Mouse (Mus musculus) left cerebral cortex, adult 8-10 months (tissue): ENCODE measurements around the gene Tmem120b. TPM values are rescaled to one million over a fixed set of nuclear protein-coding genes. Genes with fewer than 3 reads are reported as not detected.

Source experiments
- DNase-seq, 2 experiments: peaks; one replicate each; pipeline ENCODE4 v3.0.0; 2022; ENCODE audit warnings: low spot score in 2 of 2
- total RNA-seq, 4 experiments: library from RNA; stranded (reverse); gene quantifications; 2 replicates each; pipeline ENCODE4 v1.2.4; 2022

Gene Tmem120b
- total RNA-seq, 4 experiments from 2014 or later: 13.8 to 16.4 (median 16.0) TPM

DNA sequence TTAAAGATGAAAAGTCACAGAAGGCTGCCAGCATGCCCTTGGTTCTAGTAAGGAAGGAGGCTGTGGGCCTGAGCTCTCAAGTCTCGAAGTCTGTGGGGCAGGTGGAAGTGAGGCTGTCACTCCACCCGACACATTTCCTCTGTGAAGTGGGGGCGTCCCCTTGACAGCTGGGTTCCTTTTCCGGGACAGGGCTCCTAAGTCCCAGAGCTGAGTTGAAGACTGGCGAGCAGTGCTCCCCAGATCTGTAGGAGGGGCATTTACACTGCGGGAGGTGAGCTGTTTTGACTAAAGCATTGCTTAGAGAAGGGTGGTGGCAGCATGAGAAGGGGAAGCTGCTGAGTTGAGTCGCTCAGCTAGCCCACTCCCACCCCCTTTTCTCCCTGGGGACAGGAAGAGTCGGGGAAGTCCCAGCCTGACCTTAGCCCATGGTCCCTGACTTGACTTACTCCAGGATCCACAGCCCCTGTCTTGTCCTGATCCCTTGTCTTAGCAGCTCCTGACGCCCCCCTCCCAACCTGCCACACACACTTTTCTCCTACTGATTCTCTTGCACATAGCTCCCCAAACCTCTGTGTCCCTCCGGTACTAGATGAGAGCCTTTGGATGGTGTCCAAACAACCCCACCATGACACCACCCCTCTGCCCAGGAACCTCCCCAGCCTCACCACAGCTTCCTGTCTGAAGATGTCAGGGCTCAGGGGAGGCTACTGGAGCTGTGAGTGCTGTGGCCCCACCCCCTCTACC is 60.4 kb downstream of the Tmem120b start:
- peak in 1 of 2 experiments; percentile 14 for DNase-seq

DNA sequence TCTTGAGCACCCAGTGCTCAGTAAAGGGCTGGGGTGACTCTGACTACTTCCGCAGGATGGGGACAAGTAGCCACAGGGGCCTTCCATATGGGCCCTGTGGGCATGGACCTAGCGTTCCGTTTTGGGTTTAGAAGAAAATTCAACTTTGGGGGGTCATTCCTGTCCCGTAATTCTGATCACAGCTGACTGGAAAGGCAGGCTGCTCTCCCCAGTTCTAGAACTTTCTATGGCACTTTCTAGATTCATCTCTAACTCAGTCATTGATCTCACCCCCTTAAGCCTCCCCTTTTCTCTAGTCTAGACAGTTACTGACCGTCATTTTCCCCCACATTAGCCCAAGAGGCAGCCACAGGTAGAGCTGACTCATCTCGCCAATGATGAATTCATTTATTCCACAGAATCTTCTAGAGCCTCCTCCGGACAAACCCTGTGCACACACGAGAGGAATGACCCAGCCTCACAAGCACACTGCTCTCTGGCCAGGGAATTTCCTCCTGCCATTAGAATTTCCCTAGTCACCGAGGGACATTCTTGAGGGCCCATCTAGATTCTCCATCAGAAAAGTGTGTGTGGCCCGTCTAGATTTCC is 61.0 kb downstream of the Tmem120b start:
- no peak for DNase-seq

DNA sequence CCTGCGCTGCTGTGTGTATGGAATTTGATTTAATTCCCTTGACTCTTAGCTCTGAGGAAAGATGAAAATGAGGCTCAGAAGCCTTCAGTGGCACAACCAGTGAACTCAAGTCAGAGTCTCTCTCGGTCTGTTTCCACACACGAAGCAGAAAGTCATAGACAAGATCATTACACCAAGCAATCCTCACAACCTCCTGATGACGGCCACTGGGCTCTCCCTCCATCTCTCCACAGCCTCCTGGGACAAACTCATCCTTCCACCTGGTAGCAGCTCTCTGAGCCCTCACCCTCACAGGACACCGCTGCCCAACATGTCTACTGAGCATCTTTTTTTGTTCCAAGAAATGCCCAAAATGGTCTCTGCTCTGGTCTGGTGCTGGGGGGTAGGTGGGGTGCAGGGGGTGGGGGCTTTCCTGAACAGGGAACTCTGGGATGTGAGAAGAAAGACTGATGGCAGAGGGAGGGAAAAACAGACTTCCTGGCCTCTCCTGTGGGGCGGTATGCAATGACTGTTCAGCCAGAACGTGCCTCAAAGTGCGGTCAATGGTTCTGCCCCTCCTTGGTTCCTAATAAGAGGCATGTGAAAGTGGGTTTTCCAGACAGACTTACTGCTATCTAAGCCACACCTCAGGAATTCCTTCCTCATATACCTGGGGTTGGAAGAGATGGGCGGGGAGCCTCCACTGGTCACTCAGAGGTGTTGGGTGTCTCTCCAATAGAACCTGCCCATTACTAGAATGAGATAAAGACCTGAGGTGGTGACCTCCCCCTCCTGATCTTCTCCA is 62.0 kb downstream of the Tmem120b start:
- no peak for DNase-seq

DNA sequence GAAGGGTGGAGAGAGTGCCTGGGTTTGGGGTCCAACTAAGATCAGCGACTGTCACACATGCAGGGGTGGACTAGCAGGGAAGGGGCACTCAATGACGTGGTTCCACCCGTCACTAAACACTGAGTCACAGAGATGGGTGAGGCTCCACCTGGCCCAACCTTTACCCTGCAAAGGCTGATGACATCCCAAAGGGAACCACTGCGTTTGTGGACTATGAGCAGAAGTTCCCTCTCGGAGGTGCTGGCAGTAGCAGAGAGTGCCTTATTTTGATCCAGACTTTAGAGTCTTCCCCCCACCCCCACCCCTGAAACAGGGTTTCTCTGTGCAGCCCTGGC is 62.6 kb downstream of the Tmem120b start:
- DNase-seq: no peak

DNA sequence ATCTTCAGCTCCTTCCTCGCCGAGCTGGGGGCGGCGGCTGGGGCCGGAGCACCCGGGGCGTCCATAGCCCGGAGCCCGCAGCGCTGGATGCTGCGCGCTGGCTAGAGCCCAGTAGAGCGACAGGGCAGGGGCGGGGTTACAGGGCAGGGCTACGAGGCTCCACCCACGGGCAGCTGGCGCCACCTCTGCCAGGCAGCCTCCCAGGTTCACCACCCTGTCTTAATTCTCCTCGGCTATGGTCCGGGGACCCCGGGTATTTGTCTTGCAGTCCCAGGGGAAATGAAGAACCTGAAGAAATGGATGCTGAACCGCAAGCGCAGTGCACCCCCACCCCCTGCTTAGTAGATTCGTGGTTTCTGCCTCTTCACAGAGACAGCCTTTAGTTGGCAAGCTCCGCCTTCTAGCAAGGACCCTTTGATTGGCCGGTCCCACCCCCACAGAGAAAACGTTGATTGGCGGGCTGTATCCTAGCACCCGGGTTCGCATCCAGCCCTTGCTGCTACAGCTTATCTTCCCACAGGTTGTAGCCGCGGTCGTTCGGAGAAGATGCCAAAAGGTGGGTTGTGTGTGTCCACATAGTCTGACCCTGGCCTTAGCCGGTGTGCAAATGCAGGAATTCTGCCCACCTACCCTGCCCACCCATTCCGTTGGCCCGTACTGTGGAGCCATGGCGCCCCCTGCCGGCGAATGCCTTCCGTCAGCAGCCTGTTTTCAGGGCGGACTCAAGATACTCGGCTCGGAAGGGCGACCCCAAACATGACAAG is 64.3 kb downstream of the Tmem120b start, which contains the start of gene Rhof:
TSS of gene Rhof (minus strand) at position 385 of the 764 bp plus-strand sequence.
- DNase-seq: peak; percentile 79 to 89

DNA sequence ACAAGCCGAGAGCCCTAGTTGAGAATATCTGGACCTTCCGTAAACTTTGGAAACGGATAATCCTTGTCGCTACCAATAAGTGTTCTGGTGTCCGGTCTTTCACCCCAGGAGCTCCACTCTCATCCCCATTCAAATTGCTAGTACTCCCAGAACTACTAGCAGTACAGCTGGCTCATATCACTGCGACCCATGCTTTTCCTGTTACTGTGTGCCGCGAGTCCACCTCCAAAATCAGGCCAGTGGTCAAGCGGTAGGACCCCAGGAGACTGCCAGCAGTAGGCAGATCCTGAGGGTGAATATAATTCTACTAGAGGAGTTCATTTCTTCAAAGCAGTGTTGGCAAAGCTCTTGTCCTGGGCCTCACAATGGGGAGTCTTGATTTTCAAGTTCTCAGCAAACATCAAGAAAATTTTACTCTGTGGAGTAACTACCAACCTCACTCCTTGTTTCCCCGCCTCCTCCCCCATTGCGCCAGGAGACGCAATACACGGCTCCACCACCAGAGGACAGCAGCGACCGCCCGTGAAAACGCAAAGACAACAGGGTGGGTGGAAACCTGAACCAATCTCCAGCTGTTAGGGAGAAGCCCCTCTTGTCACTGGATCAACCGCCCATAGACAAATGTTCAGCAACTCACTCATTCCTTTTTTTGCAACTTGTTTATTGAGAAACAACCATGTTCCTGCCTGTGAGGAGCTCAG is 65.0 kb downstream of the Tmem120b start:
- peak; percentile 58 to 94 for DNase-seq

DNA sequence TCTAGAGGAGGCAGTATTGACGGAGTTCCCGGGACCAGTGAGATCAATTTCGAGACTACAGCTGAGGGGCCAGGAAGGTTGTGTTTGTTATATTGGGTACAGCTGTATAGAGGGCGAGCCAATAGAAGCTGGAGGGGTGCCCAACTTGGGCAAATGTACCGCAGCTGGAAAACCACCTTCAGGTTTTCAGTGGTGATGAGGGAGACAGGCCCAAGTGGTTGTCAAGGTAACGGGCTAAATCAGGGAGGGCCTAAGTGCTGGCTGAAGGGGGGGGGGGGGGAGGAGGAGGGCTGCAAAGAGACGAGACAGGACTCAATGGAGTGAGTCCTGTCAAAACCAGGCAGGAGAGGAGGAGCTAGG is 65.5 kb downstream of the Tmem120b start:
- DNase-seq: peak in 1 of 2 experiments; percentile 54

DNA sequence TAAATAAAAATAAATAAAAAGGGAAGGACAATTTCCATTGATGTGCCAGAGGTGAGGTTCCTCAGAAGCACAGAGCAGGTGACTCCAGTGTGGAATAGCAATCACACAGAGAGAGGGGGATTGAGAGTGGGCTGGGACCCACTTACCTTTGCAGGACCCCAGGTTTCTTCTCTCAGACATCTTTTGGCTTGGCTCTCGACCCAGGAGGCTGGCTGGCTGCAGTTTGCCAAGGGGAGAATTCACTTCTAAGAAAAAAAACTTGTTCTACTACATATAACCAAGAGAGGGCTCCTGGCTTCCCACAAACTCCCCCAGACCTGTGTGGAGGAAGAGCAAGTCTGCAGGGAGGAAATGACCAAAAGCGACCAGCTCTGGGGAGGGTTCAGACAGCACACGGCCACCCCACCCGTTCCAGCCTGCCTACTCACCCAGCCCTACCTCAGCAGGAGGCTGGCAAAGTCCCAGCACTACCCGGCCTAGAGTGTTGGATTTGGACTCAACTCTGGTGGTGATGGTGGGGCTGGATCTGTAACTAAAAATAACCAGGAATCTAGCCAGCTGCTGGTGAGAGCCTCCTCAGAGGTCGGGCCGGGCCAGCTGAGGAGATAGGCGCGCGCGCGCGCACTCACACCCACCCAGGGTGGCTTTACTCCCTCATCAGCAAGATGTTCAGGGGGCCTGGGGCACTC is 66.1 kb downstream of the Tmem120b start:
- DNase-seq: peak in 1 of 2 experiments; percentile 68

DNA sequence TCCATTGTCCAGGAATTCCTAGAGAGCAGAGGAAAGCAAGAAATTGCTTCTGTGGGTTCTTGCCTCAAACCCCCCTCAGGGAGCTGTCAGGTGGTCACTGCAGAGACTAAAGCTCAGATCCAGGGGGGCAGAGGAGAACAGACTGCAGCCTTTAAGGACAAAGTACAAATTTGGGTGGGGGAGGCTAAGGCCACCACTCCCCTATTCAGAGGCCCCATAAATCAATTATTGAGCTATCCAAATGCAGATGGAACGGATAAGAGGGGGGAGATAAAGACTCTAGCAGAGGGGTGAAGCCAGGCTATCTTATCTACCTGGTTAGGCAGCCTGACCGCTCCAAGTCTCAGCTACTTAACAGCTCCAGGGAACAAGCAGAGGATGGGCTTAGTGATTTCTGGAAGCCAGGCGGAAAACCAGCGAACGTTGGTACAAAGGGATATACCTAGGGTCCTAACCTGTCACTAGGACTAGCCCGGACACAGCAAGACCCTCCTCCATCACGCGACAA is 66.7 kb downstream of the Tmem120b start:
- DNase-seq: peak in 1 of 2 experiments; percentile 15

DNA sequence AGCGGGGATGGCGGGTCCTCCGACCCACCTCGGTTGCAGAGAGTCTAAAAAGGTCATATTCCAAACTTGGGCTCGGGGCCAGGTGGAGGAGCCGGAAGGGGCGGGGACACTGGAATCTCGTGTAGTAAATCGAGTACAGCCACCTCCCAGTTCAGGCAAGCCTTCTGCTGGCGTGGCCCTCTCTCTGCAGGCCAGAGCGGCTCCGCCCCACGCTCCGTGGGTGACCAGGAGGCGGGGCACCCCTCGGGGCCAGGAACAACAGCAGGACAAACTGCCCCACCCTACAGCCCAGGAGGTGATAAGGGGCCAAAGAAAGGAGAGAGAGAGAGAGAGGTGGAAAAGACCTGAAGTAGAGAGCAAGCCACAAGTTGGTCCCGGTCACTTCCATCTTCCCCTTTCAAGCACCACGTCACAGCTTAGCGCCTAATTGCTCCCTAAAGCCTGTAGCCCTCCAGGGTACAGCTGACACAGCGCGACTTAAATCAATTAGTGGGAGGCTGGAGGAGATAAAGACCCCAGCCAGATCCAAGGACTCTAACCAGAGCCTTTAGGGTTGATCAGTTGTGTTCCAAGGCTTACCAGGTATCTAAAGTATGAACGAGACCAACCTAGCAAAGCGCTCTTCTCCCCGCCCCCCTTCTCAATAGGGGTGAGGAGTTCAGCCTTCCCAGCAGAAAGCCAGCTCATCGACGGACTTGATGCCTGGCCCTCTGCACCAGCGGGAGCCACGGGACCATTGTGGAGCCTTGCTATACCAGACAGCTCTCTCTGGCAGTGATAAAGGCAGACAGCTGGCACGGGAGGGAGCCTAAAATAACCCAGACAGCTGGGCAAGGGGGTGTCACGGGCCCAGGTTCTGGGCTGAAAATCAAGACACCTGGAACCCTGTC is 67.5 kb downstream of the Tmem120b start:
- peak; percentile 49 to 79 for DNase-seq

DNA sequence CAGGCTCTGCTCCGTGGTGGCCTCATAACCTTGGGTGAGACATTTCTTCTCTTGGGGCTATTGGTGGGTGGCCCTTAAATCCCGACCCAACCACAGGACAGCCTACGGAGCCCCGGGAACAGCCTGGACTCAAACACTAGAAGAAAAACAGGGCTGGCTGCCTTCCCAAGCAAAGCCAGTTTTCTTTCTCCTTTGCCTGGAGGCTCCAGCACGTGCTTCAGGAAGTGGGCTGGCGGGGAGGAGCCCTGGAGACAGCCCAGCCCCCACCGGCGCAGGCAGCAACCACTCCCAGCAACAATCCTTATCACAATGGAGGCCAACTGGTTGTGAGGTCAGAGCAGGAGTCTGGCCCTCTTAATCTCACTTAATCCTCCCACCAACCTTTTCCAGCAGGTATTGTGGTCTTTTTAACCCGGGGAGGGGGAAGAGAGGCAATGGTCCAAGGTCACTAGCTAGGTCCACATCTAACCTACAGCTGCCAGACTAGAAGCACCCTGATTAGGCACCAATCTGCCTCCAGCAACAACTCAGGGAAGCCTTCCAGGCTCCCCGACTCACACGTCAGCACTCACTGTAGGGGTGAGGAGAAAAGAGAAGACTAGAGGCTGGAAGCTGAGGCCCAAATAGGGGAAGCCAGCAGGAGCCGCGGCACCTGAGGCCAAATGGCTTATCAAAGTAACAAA is 68.3 kb downstream of the Tmem120b start:
- DNase-seq: peak; percentile 73 to 89

DNA sequence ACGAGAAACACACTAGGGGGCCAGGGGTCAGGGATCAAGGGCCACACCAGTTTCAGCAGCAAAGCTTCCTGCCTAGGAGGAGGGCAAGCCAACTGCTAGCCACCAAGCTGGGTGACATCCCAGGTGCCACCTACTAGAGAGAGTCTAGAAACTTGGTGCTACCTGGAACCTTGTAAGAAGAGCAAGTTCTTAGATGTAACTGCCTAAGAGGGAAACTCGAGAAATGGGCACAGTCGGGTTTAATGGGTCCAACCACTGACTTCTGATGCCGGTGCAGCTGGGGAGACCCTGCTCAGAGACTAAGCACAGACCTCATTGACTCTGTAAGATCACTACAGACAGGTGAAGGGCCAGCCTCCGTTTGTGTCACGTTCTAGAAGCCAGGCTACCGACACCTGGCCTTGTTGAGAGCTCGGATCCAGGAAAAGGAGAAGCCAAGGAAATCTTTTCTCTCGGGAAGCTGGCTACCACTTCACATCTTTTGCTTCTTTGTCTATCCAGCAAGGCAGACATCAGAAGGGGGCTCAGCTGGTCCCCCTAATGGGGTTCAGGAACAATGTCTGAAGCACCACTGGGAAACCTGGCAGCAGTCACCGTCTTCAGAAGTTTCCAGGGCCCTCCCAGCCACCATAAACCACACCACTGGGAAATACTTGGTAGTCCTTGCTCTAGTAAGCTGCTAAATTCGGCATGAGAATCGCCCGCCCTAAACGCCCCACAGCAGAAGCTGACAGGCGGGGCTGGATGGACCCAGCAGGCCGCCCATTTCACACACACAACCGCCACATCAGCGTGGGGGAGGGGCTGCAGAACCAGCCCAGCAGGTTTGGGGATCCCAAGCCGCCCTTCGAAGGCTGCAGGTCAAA is 69.1 kb downstream of the Tmem120b start:
- DNase-seq: peak; percentile 53 to 63

DNA sequence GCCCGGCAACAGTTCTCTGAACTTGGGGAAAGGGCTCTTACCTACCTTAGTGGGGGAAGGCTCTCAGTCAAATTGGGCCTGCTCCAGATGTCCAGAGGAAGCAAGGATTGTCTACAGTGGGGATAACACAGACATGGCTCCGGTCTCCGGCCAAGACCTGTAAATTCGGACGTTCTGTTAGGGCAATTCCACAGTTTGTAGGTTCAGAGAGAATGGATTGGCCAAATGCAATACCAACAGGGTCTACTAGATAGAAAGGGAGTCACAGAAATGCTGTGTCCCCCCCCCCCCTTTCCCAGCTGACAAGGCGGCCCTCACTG is 69.7 kb downstream of the Tmem120b start:
- peak in 1 of 2 experiments; percentile 13 for DNase-seq

DNA sequence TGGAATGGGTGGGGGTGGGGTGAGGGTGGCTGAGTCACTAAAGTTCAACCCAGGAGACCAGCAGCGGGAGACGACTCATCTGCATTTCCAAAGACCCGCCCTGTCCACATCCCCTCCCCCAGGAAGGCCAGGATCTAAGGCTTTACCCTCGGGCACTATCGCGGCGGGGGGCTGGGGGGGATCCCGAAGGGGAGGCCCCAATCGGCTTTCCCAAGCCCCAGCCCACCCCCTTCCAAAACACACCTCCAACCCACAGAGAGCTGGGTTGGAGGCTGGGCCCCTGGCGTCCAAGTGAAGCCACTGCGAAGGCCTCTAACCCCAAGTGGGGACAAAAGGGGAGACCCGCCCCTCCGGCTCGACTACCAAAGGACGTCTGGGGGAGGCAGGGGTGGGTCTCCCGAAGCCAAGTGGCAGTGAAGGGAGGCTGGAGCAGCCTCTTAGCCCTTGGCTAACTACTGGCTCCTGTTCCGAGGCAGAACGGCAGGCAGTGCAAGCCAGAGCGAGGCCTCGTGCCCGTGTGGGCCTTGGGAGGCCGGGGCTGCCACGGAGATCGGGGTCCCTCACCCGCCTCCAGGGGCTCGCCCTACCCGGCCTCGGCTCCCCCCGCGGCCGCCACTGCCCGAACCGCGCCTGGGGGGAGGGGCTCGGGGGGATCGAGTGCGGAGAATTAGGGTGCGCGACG is 70.2 kb downstream of the Tmem120b start:
- peak in 1 of 2 experiments; percentile 56 for DNase-seq

DNA sequence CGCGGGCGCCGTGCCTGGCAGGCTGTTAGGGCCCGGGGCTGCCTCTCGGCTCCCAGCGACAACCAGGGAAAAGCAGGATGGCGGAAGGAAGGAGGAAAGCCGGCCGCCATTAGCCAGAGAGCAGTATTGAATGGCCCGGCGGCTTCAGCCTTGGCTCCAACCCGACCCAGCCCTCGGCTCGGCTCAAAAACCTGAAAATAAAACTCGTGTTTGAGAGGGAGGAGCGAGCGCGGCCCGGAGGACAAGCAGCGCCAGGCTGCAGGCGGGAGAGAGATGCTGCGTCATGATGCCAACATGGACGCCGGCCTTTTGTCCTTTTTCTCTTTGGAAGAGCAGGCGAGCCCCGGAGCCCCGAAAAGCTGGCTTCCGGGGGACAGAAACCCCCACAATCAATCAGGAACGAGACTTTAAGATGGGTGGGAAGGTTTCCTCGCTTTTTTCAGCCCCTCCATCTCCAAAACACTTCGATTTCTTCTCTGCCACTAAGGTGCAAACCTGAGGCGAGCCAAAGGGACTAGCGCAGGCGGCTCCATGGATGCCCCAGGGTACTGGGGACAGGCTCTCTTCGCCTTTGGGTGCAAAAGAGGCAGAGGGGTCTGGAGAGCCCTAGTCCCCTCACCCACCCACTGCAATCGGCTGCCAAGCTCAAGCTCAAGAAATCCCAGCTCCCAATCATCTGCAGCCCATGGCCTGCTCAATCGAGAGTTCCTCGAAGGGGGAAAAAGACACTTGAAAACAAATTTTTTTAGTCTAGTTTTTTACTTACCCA is 70.9 kb downstream of the Tmem120b start:
- peak; percentile 80 to 84 for DNase-seq
